Mouse (Mus musculus) gastrocnemius, adult 2 months (tissue): ENCODE results near the gene Zfp473. TPM values are rescaled to one million over a fixed set of nuclear protein-coding genes. Genes with fewer than 3 reads are reported as not detected.

Source experiments
- DNase-seq: peaks from one replicate; pipeline ENCODE4 v3.0.0; 2022
- H3K27ac ChIP-seq: fragments of 200-600 bp; 2 replicates; pipeline ENCODE4 v1.8.1; 2022; ENCODE audit warnings: mild to moderate bottlenecking
- H3K4me3 ChIP-seq: fragments of 200-600 bp; 2 replicates; pipeline ENCODE4 v1.8.1; 2022; ENCODE audit warnings: mild to moderate bottlenecking, moderate library complexity
- CTCF ChIP-seq: fragments of 200-600 bp; IDR thresholded peaks from 2 replicates; pipeline ENCODE4 v1.8.1; 2022; ENCODE audit warnings: antibody characterized with exemption, mild to moderate bottlenecking, moderate library complexity
- intact Hi-C: fragments of 180-260 bp; cut with DNase I; formaldehyde crosslinking; loops from one replicate; pipeline ENCODE4 v1.15.1; 2025
- total RNA-seq, 2 experiments: library from RNA; stranded (reverse); gene quantifications; 2 replicates each; pipeline ENCODE4 v1.2.3; 2021

Zfp473 gene
- total RNA-seq, 2 experiments from 2014 or later, result 0.11 TPM; not detected in 1

- intact Hi-C loops, result no loop called here
- no peak for DNase-seq
These were observed 44.5 kb downstream of the Zfp473 start for GRCm38 (mm10) chr7:44706322-44706721.

DNA sequence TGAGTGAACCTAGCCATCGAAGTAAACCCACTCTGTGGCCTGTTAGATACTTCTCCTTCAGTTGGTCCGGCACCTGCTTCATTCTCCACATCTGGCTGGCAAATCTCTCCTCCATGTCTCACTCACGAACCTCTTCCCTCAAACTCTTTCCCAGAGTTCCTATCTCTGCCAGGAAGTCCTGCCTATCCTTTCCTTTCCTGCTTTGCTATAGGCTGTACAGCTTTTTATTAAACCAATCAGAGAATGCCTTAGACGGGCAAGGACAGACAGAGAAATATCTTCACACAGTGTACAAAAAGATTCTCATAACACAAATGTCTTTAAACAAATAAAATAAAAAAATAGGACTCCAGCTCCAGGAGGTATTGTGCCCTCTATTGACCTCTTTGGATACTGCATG is 45.8 kb downstream of the Zfp473 start:
- TF ChIP-seq CTCF, result no peak
- Histone ChIP-seq H3K4me3 (no peak overlapping the region), H3K27ac (no peak overlapping the region)
- no peak for DNase-seq
- intact Hi-C loops, result no loop called here

More at GRCm38 (mm10) chr7:44706322-44706721, 44.5 kb downstream of the Zfp473 start:
- Histone ChIP-seq H3K27ac (no peak overlapping the region), H3K4me3 (no peak overlapping the region)
- TF ChIP-seq CTCF, result no peak

GRCm38 (mm10) chr7:44704363-44704762 is 46.5 kb downstream of the Zfp473 start:
- peak; percentile 32 for DNase-seq
- intact Hi-C loops, result loop anchor here (5.0 kb wide), 1 partner anchor 37 kb away; no protein-coding TSS in a partner anchor
- peak; percentile 78 for TF ChIP-seq CTCF
- Histone ChIP-seq H3K27ac (no peak overlapping the region), H3K4me3 (no peak overlapping the region)

DNA sequence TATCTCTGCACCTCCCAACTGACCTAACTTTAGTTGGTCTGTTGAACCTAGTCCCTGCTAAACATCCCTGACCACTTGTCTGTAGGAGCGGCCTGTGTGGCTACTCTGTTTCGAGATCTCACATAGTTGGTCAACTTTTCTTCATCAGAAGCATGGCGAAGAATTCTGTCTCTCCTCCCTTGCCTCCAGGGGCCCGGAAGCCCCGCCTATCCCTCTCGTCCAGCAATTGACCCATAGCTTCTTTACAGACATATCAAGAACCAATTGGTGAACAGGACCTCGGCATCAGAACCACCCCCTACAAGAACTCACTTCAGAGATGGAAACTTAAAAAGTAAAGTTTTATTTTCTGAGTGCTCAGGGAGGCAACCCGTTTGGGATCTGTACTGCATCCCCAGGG is 47.9 kb downstream of the Zfp473 start:
- H3K4me3 ChIP-seq, result no peak overlapping the region
- intact Hi-C loops, result loop anchor here (2.0 to 5.0 kb wide), 2 partner anchors 36 to 58 kb away; no protein-coding TSS in a partner anchor
- TF ChIP-seq CTCF, result no peak
- DNase-seq, result no peak
- H3K27ac ChIP-seq, result no peak overlapping the region

- TF ChIP-seq CTCF, result peak; percentile 65
- Histone ChIP-seq H3K27ac (no peak overlapping the region), H3K4me3 (no peak overlapping the region)
- intact Hi-C loops, result loop anchor here (2.0 to 5.0 kb wide), 2 partner anchors 35 to 57 kb away; no protein-coding TSS in a partner anchor
- peak; percentile 31 for DNase-seq
These were observed 48.9 kb downstream of the Zfp473 start for GRCm38 (mm10) chr7:44701921-44702320.

- Histone ChIP-seq H3K4me3 (no peak overlapping the region), H3K27ac (peak overlapping the region; percentile 83)
- intact Hi-C loops, result loop anchor here (5.0 kb wide), 1 partner anchor 41 kb away; no protein-coding TSS in a partner anchor
- no peak for DNase-seq
- no peak for TF ChIP-seq CTCF
These were observed 52.9 kb downstream of the Zfp473 start for GRCm38 (mm10) chr7:44697980-44698379.

GRCm38 (mm10) chr7:44697191-44697710 is 53.6 kb downstream of the Zfp473 start:
- peak overlapping the region; percentile 83 for H3K27ac ChIP-seq

DNA sequence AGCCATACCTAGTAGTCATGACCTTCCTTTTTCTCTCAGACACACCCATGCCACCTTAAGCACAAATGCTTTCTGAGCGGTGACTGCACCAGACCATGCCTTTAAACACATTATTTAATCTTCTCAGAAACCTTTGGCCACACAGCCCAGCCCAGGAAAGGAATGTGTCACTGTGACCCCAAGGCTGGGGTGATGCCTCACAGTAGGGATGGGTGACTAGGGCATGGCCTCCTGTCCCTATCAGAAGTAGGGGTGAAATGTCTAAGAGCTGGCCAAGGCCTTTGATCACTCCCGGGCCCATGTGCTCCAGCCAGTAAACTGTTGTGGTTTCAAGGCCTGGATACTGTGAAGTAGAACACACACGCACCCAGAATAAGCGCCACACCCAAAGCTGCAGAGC is 55.6 kb downstream of the Zfp473 start:
- intact Hi-C loops, result loop anchor here (5.0 kb wide), 1 partner anchor 38 kb away; no protein-coding TSS in a partner anchor
- DNase-seq, result no peak
- TF ChIP-seq CTCF, result no peak

More at GRCm38 (mm10) chr7:44697191-44697710, 53.6 kb downstream of the Zfp473 start:
- no peak for TF ChIP-seq CTCF
- H3K4me3 ChIP-seq, result peak overlapping the region; percentile 42
- intact Hi-C loops, result loop anchor here (5.0 kb wide), 1 partner anchor 40 kb away; no protein-coding TSS in a partner anchor
- DNase-seq, result peak; percentile 92

GRCm38 (mm10) chr7:44693427-44694175 is 57.2 kb downstream of the Zfp473 start:
- TF ChIP-seq CTCF, result no peak
- intact Hi-C loops, result no loop called here
- H3K4me3 ChIP-seq, result no peak overlapping the region
- H3K27ac ChIP-seq, result no peak overlapping the region
- DNase-seq, result no peak

More for the DNA sequence above, 55.6 kb downstream of the Zfp473 start:
- H3K4me3 ChIP-seq, result no peak overlapping the region
- no peak overlapping the region for H3K27ac ChIP-seq

DNA sequence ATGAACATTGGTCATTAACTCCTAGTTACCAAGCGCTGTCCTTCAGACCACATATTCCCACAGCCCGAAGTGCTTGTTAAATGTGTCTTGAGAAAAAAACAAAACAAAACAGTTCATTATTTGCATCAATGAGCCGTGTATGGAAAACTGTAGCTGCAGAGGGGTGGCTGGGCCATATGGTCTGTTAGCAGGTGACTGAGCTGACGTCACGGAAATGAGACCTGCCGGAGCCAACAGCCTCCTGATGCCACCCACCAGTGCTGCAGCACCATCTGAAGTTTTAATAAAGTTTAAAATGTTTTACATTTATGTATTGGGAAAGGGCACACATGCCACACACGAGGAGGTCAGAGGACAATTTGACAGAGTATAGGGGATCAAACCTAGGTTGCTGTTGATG is 61.5 kb downstream of the Zfp473 start:
- Histone ChIP-seq H3K4me3 (no peak overlapping the region), H3K27ac (no peak overlapping the region)
- no peak for TF ChIP-seq CTCF
- DNase-seq, result no peak
- intact Hi-C loops, result no loop called here

GRCm38 (mm10) chr7:44688890-44689289 is 62.0 kb downstream of the Zfp473 start:
- no peak for DNase-seq
- intact Hi-C loops, result no loop called here
- no peak overlapping the region for H3K4me3 ChIP-seq
- peak; percentile 27; the same call in 1 of the 2 replicates for TF ChIP-seq CTCF
- no peak overlapping the region for H3K27ac ChIP-seq

DNA sequence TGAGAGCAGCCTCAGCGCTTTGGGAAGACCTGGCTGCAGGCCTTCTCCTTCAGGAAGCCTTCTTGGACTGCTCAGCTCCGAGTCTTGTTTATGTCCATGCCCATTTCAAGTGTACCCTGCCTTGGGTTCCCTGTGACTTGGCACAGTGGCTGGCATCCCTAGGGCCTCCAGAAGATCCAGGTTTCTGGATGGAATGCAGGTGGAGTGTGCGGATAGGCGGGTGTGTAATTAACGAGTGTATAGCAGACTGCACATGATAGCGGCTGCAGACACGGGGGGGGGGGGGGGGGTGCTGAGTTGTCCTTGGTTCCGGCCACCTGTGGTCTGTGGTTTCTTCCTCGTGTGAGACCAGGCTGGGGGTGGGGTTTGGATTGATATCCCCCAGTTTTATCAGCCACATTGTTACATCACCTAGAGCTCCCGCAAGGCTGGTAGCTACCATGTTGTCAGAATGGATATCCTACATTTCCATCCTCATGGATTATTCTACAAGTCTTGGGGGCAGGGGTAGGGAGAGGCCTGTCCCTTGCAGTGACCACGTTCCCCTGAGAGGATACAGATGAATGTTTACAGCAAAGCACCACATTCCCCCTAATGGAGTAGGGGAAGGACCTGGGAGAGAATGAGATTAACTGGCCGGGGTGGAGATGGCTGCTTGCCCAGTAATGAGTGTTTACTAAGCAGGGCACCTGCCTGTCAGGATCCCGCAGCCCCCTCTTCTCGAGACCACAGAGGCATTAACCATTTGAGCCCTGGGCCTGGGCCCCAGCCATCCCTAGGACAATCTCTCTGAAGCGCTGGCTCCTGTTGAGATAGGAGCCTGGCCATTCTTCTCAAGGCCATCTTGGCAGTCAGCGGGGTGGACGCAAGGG is 65.1 kb downstream of the Zfp473 start:
- H3K27ac ChIP-seq, result no peak overlapping the region
- DNase-seq, result no peak
- intact Hi-C loops, result no loop called here
- no peak for TF ChIP-seq CTCF
- H3K4me3 ChIP-seq, result no peak overlapping the region
